Mouse (Mus musculus) midbrain, postnatal 0 days (tissue): ENCODE results near the gene Alpl. TPM values are rescaled to one million over a fixed set of nuclear protein-coding genes. Genes with fewer than 3 reads are reported as not detected.
A peak's percentile ranks its signal among the peaks of the same experiment; 100 is the strongest.

Experiments used
- ATAC-seq: fragments of 200-750 bp; cut with Nextera tagmentation; 2 replicates; pipeline ENCODE4 v1.8.0; 2017; ENCODE audit warnings: moderate number of reproducible peaks, mild to moderate bottlenecking, moderate TSS enrichment, moderate library complexity; ENCODE audit not compliant: low FRiP score
- DNase-seq: peaks from one replicate; pipeline ENCODE4 v3.0.0-alpha.2; 2015; ENCODE audit warnings: low spot score
- H3K27ac ChIP-seq: fragments of 300-500 bp; sonication (generic); 2 replicates; pipeline ENCODE4 v1.5.1; 2014; ENCODE audit warnings: low read depth, mild to moderate bottlenecking, low read length, mixed read lengths
- H3K27me3 ChIP-seq: fragments of 300-500 bp; sonication (generic); 2 replicates; pipeline ENCODE4 v1.6.1; 2014; ENCODE audit warnings: low read length, control low read depth, mixed read lengths; ENCODE audit not compliant: insufficient read depth
- H3K36me3 ChIP-seq: fragments of 300-500 bp; sonication (generic); 2 replicates; pipeline ENCODE4 v1.6.1; 2014; ENCODE audit warnings: low read length, control low read depth, mixed read lengths; ENCODE audit not compliant: insufficient read depth
- H3K4me1 ChIP-seq: fragments of 300-500 bp; sonication (generic); 2 replicates; pipeline ENCODE4 v1.6.1; 2014; ENCODE audit warnings: mild to moderate bottlenecking, control low read depth, antibody characterized with exemption, low read length, mixed read lengths; ENCODE audit not compliant: insufficient read depth
- H3K4me2 ChIP-seq: fragments of 300-500 bp; sonication (generic); 2 replicates; pipeline ENCODE4 v1.6.1; 2014; ENCODE audit warnings: low read depth, mild to moderate bottlenecking, low read length, mixed read lengths; ENCODE audit not compliant: poor library complexity, severe bottlenecking
- H3K4me3 ChIP-seq: fragments of 300-500 bp; sonication (generic); 2 replicates; pipeline ENCODE4 v1.5.1; 2014; ENCODE audit warnings: low read depth, mild to moderate bottlenecking, low read length, moderate library complexity
- H3K9ac ChIP-seq: fragments of 300-500 bp; sonication (generic); replicated peaks from 2 replicates; pipeline ENCODE4 v1.6.1; 2014; ENCODE audit warnings: mild to moderate bottlenecking, low read length, moderate library complexity, mixed read lengths; ENCODE audit not compliant: poor library complexity, severe bottlenecking
- H3K9me3 ChIP-seq: fragments of 300-500 bp; sonication (generic); 2 replicates; pipeline ENCODE4 v1.6.1; 2016; ENCODE audit warnings: low read length, control low read depth
- CTCF ChIP-seq: IDR thresholded peaks from 2 replicates; pipeline ENCODE4 v1.5.1; 2016; ENCODE audit warnings: antibody characterized with exemption, mild to moderate bottlenecking
- WGBS: fragments of 180-500 bp; shearing (Covaris S2); extraction: QIAGEN DNeasy Blood & Tissue Kit; methylation state at CpG from one replicate; pipeline ENCODE4 v1.1.7; 2014; 5-methylcytosine and 5-hydroxymethylcytosine counted together
- polyA plus RNA-seq: library from polyadenylated mRNA; unstranded; fragments of >200 nt; fragmentation: Nextera tagmentation; extraction: Ambion mirVana; gene quantifications from 2 replicates; pipeline ENCODE4 v1.2.1, GENCODE M21; 2015
- total RNA-seq: library from RNA; depleted of rRNA; stranded (reverse); fragments of >200 nt; gene quantifications from 2 replicates; pipeline ENCODE4 v1.2.3, GENCODE M21; 2014

Gene Alpl
- total and polyA plus RNA-seq, 2 experiments from 2014 or later = 14.3 to 16.1 TPM

- Histone ChIP-seq H3K4me1 (peaks cover 5% of the 10 kb centered on the region; the same call in 1 of the 2 replicates), H3K4me3 (no peak overlapping the region), H3K9me3 (no peaks in the 10 kb centered on the region), H3K9ac (no peak overlapping the region), H3K27me3 (no peaks in the 10 kb centered on the region), H3K36me3 (no peaks in the 10 kb centered on the region), H3K27ac (no peak overlapping the region), H3K4me2 (no peak overlapping the region)
- no peak for TF ChIP-seq CTCF
- DNase-seq (no peak), ATAC-seq (no peak)
- 60% methylated on average over 3 of the region's 3 CpGs for WGBS
Measured at GRCm38 (mm10) chr4:137737760-137738159, 58.4 kb downstream of the Alpl start.

- no peak overlapping the region for H3K9ac ChIP-seq
- 46% methylated on average over 11 of the region's 11 CpGs for WGBS
- DNase-seq = peak; percentile 73
- H3K9me3 ChIP-seq = no peaks in the 10 kb centered on the region
- no peaks in the 10 kb centered on the region for H3K27me3 ChIP-seq
- H3K4me1 ChIP-seq = peaks cover 5% of the 10 kb centered on the region; the same call in 1 of the 2 replicates
- H3K36me3 ChIP-seq = no peaks in the 10 kb centered on the region
- H3K4me2 ChIP-seq = no peak overlapping the region
- H3K27ac ChIP-seq = no peak overlapping the region
- TF ChIP-seq CTCF = no peak; the same call in 1 of the 2 replicates
- H3K4me3 ChIP-seq = no peak overlapping the region
- ATAC-seq = peak; percentile 24; the same call in 1 of the 2 replicates
Measured at GRCm38 (mm10) chr4:137736220-137736701, 59.9 kb downstream of the Alpl start.

DNA sequence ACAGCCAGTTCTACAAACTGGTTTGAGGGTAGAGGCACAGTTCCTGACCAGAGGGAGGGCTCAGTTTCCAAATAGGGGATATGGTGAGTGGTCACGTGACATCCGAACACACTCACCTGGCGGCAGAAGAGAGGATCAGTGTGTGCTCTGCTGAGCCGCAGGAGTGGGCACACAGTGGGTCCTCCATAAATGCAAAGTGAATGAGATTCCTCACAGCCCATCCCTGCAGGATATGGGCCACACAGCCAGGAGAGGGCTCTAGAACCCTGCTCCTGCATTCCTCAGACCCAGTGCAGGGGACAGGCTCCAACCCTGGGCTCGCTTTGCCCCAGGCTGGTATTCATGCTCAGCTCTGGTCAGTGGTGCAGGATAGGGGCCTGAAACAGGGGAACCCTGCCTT is 62.7 kb downstream of the Alpl start:
- peak; percentile 43 for TF ChIP-seq CTCF
- Histone ChIP-seq H3K36me3 (peaks cover 5% of the 10 kb centered on the region; the same call in 1 of the 2 replicates), H3K27me3 (no peaks in the 10 kb centered on the region), H3K4me3 (no peak overlapping the region), H3K27ac (no peak overlapping the region), H3K4me2 (no peak overlapping the region), H3K9ac (no peak overlapping the region), H3K9me3 (no peaks in the 10 kb centered on the region), H3K4me1 (peaks cover 4% of the 10 kb centered on the region; the same call in 1 of the 2 replicates)
- DNase-seq = no peak
- WGBS = 77% methylated on average over 5 of the region's 5 CpGs
- ATAC-seq = no peak

- Histone ChIP-seq H3K9me3 (no peaks in the 10 kb centered on the region), H3K36me3 (peaks cover 5% of the 10 kb centered on the region; the same call in 1 of the 2 replicates), H3K27me3 (no peaks in the 10 kb centered on the region), H3K4me1 (peaks cover 4% of the 10 kb centered on the region), H3K9ac (no peak overlapping the region), H3K27ac (no peak overlapping the region), H3K4me2 (no peak overlapping the region), H3K4me3 (no peak overlapping the region)
- WGBS = 78% methylated on average over 3 of the region's 3 CpGs
- no peak for DNase-seq
- no peak for TF ChIP-seq CTCF
- ATAC-seq = no peak
Measured at GRCm38 (mm10) chr4:137732962-137733361, 63.2 kb downstream of the Alpl start.

GRCm38 (mm10) chr4:137732361-137732760 is 63.8 kb downstream of the Alpl start:
- no peaks in the 10 kb centered on the region for H3K27me3 ChIP-seq
- no peak overlapping the region for H3K9ac ChIP-seq
- DNase-seq (no peak), ATAC-seq (no peak)
- no peak for TF ChIP-seq CTCF
- no peak overlapping the region for H3K4me3 ChIP-seq
- no peak overlapping the region for H3K27ac ChIP-seq
- H3K36me3 ChIP-seq = peaks cover 5% of the 10 kb centered on the region; the same call in 1 of the 2 replicates
- H3K4me1 ChIP-seq = peaks cover 4% of the 10 kb centered on the region
- 82% methylated on average over 3 of the region's 3 CpGs for WGBS
- no peaks in the 10 kb centered on the region for H3K9me3 ChIP-seq
- no peak overlapping the region for H3K4me2 ChIP-seq

DNA sequence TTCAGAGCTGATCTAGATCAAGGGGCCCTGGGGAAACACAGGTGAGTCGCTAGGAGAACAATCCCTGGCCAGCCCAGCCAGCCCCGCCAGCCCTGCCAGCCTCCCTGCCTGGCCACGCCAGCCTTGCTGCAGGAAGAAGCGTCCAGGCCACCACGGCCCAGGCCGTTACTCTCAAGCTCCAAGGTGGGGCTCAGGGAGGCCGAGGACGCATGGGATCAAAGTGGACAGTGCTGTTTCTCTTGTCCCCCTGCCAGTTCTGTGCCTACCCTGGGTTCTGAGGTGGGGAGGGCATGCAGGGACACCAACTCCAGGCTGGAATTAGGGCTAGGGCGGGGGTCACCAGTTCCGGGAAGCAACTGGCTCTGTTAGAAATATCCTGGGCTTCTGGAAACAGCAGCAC is 64.3 kb downstream of the Alpl start:
- H3K27me3 ChIP-seq = no peaks in the 10 kb centered on the region
- WGBS = 69% methylated on average over 10 of the region's 10 CpGs

More for the DNA sequence above, 64.3 kb downstream of the Alpl start:
- Histone ChIP-seq H3K4me3 (no peak overlapping the region), H3K4me1 (peaks cover 4% of the 10 kb centered on the region), H3K27ac (no peak overlapping the region), H3K9me3 (no peaks in the 10 kb centered on the region), H3K9ac (no peak overlapping the region), H3K36me3 (peaks cover 5% of the 10 kb centered on the region), H3K4me2 (no peak overlapping the region)
- ATAC-seq (no peak), DNase-seq (no peak)
- TF ChIP-seq CTCF = no peak
